Mouse (Mus musculus): ENCODE results near the gene Park7.

- TF ChIP-seq POLR2A (IDR thresholded peaks at IDR 0.05; ENCODE audit: extremely low read depth, insufficient read depth, low read length): peak; percentile 87
- peak; percentile 21; the same call in 1 of the 2 replicates for TF ChIP-seq CTCF (IDR thresholded peaks at IDR 0.05; ENCODE audit: extremely low read depth, insufficient read depth, low read length)
These were observed at the start of gene Park7, which contains the start of gene Tnfrsf9 for GRCm38 (mm10) chr4:150914290-150914733.

Measured in cortical plate, adult 2 months (tissue).